Mouse (Mus musculus): Measurements from ENCODE around the gene Dnaja2.

GRCm38 (mm10) chr8:85492940-85493931 is 61.9 kb downstream of the Dnaja2 start:
- TF ChIP-seq POLR2A (IDR thresholded peaks at IDR 0.05; ENCODE audit: borderline replicate concordance, low read depth, low read length), result no peak
- no peak for TF ChIP-seq CTCF (IDR thresholded peaks at IDR 0.05; ENCODE audit: low read depth, low read length)
